Mouse (Mus musculus): ENCODE data around the gene Ptpn1. TPM values are rescaled to one million over a fixed set of nuclear protein-coding genes. Genes with fewer than 3 reads are reported as not detected.
A peak's percentile ranks its signal among the peaks of the same experiment; 100 is the strongest.

The Ptpn1 gene
- polyA plus RNA-seq, 1 experiment: 64.6 TPM

DNA sequence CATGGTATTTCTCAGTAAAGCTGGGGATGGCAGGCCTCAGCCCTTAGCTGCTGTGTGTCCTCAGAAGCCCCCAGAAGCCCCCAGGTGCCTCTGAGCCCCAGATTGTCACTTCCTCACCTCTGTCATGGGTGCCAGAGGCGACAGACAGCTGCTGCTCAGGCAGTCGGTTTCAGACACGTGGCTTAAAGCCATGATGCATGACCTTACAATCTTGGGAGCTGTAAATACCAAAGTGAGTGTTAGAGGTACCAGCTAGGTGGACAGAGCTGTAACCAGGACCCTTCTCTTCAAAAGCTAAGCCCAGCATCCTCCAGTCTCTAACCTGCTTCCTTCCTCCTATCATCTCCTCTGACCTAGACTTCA, 21.7 kb upstream of the Ptpn1 start:
- no peak for TF ChIP-seq CTCF (IDR thresholded peaks at IDR 0.05; ENCODE audit: control insufficient read depth, insufficient read depth, insufficient read length)
- TF ChIP-seq MAX (IDR thresholded peaks at IDR 0.05): no peak
- TF ChIP-seq MYOG (IDR thresholded peaks at IDR 0.05; ENCODE audit: control insufficient read depth, extremely low read depth, insufficient read length): no peak
- no peak for TF ChIP-seq CEBPB (IDR thresholded peaks at IDR 0.05; ENCODE audit: low read depth)
- H3K36me3 ChIP-seq (ENCODE audit: control insufficient read depth, insufficient read depth): no peaks in the 10 kb centered on the region
- H3ac ChIP-seq (ENCODE audit: control insufficient read depth, insufficient read length, low read depth): no peak overlapping the region
- H3K79me3 ChIP-seq (ENCODE audit: low read depth): no peaks in the 10 kb centered on the region
- H3K27me3 ChIP-seq (ENCODE audit: control insufficient read depth, insufficient read depth, insufficient read length): no peaks in the 10 kb centered on the region
- H3K4me3 ChIP-seq (ENCODE audit: insufficient read depth, poor library complexity, severe bottlenecking): no peak overlapping the region
- no peaks in the 10 kb centered on the region for H3K79me2 ChIP-seq (ENCODE audit: control insufficient read depth, insufficient read depth)

DNA sequence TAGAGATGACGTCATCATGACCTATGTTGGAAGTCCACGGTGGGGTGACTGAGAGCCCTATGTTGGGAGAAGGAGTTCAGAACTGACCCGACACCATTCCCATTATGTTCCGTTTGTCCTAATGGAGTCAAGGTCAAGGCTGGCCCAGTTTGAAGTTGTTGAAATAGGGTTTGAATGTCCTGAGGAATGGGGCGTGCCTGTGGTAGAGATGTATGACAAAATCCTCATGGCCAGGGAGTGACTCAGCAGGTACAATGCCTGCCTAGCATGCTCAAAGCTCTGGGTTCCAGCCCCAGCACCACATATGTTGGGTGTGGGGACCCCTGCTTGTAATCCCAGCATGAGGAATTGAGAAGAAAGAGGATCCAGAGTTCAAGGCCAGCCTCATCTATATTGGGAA, 20.3 kb upstream of the Ptpn1 start:
- H3K79me2 ChIP-seq (ENCODE audit: control insufficient read depth, insufficient read depth): no peaks in the 10 kb centered on the region

GRCm38 (mm10) chr2:167919081-167919480, 12.8 kb upstream of the Ptpn1 start:
- Histone ChIP-seq H3K4me3 (ENCODE audit: insufficient read depth, poor library complexity, severe bottlenecking) (no peak overlapping the region), H3K79me2 (ENCODE audit: control insufficient read depth, insufficient read depth) (no peaks in the 10 kb centered on the region), H3K36me3 (ENCODE audit: control insufficient read depth, insufficient read depth) (no peaks in the 10 kb centered on the region), H3K27me3 (ENCODE audit: control insufficient read depth, insufficient read depth, insufficient read length) (no peaks in the 10 kb centered on the region), H3K79me3 (ENCODE audit: low read depth) (no peaks in the 10 kb centered on the region), H3ac (ENCODE audit: control insufficient read depth, insufficient read length, low read depth) (no peak overlapping the region)
- TF ChIP-seq MYOG (IDR thresholded peaks at IDR 0.05; ENCODE audit: control insufficient read depth, extremely low read depth, insufficient read length): no peak
- TF ChIP-seq USF1 (IDR thresholded peaks at IDR 0.05; ENCODE audit: low read depth): peak; percentile 29

More for the DNA sequence above, 20.3 kb upstream of the Ptpn1 start:
- Histone ChIP-seq H3K36me3 (ENCODE audit: control insufficient read depth, insufficient read depth) (no peaks in the 10 kb centered on the region), H3ac (ENCODE audit: control insufficient read depth, insufficient read length, low read depth) (no peak overlapping the region), H3K4me3 (ENCODE audit: insufficient read depth, poor library complexity, severe bottlenecking) (no peak overlapping the region), H3K27me3 (ENCODE audit: control insufficient read depth, insufficient read depth, insufficient read length) (no peaks in the 10 kb centered on the region), H3K79me3 (ENCODE audit: low read depth) (no peaks in the 10 kb centered on the region)
- TF ChIP-seq CEBPB (IDR thresholded peaks at IDR 0.05; ENCODE audit: low read depth) (no peak), CTCF (IDR thresholded peaks at IDR 0.05; ENCODE audit: control insufficient read depth, insufficient read depth, insufficient read length) (no peak), MYOD1 (IDR thresholded peaks at IDR 0.05; ENCODE audit: control insufficient read depth, insufficient read length, low read depth) (no peak), FOSL1 (IDR thresholded peaks at IDR 0.05; ENCODE audit: insufficient read depth, low read length, poor library complexity, severe bottlenecking) (no peak), MYOG (IDR thresholded peaks at IDR 0.05; ENCODE audit: control insufficient read depth, extremely low read depth, insufficient read length) (no peak), USF1 (IDR thresholded peaks at IDR 0.05; ENCODE audit: low read depth) (no peak), MAX (IDR thresholded peaks at IDR 0.05) (no peak)

DNA sequence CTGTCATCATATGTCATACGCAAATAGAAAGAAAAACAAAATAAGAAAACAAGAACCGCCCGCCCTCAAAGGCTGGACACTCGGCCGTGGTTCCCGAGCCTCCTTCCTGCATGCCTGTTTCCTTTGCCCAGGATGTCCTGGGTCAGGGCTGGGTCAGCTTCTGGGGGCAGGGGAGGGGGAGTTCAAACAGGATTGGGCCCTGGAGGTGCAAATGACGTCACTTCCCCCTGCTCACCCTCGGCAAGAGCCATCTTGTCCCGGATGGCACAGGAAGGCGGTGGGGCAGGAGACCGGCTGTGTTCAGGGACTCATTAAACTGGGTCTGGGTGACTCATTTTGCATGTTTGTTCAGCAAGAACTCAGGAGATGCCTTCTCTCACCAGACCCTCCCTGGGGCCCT, 11.8 kb upstream of the Ptpn1 start:
- H3K79me3 ChIP-seq (ENCODE audit: low read depth): no peaks in the 10 kb centered on the region
- H3K4me3 ChIP-seq (ENCODE audit: insufficient read depth, poor library complexity, severe bottlenecking): no peak overlapping the region
- no peak overlapping the region for H3ac ChIP-seq (ENCODE audit: control insufficient read depth, insufficient read length, low read depth)
- no peaks in the 10 kb centered on the region for H3K36me3 ChIP-seq (ENCODE audit: control insufficient read depth, insufficient read depth)
- H3K79me2 ChIP-seq (ENCODE audit: control insufficient read depth, insufficient read depth): no peaks in the 10 kb centered on the region
- no peak for TF ChIP-seq MYOG (IDR thresholded peaks at IDR 0.05; ENCODE audit: control insufficient read depth, extremely low read depth, insufficient read length)
- TF ChIP-seq MYOD1 (IDR thresholded peaks at IDR 0.05; ENCODE audit: control insufficient read depth, insufficient read length, low read depth): no peak
- TF ChIP-seq MAX (IDR thresholded peaks at IDR 0.05): no peak
- no peak for TF ChIP-seq USF1 (IDR thresholded peaks at IDR 0.05; ENCODE audit: low read depth)
- TF ChIP-seq CEBPB (IDR thresholded peaks at IDR 0.05; ENCODE audit: low read depth): no peak
- no peak for TF ChIP-seq FOSL1 (IDR thresholded peaks at IDR 0.05; ENCODE audit: insufficient read depth, low read length, poor library complexity, severe bottlenecking)
- TF ChIP-seq CTCF (IDR thresholded peaks at IDR 0.05; ENCODE audit: control insufficient read depth, insufficient read depth, insufficient read length): no peak
- no peaks in the 10 kb centered on the region for H3K27me3 ChIP-seq (ENCODE audit: control insufficient read depth, insufficient read depth, insufficient read length)

DNA sequence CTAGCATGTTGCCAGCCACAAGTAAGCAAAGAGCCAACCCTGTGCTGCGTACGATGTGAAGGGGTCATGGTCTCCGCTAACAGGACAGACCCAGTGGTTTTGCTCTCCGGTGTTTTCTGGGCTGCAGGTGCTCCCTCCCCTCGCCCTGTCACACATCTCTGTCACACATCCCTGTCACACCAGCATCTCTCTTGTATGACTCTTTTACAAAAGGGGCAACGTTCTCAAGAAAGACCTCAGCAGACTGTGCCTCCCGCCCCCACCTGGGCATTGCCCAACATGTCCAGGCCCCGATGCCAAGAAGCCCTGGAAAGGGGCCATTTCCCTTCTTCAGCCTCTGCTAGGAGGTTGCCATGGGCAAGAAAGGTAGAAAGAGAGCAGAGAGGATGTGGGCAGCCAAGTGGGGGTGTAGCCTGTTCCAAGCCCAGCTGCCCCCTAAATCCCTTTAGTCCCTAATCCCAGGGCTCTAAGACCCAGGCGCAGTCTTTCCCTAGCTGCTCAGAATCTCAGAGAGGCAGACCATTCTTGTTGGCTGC, 10.8 kb upstream of the Ptpn1 start:
- H3K79me2 ChIP-seq (ENCODE audit: control insufficient read depth, insufficient read depth): no peaks in the 10 kb centered on the region
- no peaks in the 10 kb centered on the region for H3K79me3 ChIP-seq (ENCODE audit: low read depth)
- no peaks in the 10 kb centered on the region for H3K27me3 ChIP-seq (ENCODE audit: control insufficient read depth, insufficient read depth, insufficient read length)
- no peak overlapping the region for H3ac ChIP-seq (ENCODE audit: control insufficient read depth, insufficient read length, low read depth)
- no peaks in the 10 kb centered on the region for H3K36me3 ChIP-seq (ENCODE audit: control insufficient read depth, insufficient read depth)
- no peak overlapping the region for H3K4me3 ChIP-seq (ENCODE audit: insufficient read depth, poor library complexity, severe bottlenecking)
- TF ChIP-seq MAX (IDR thresholded peaks at IDR 0.05): no peak
- TF ChIP-seq MYOG (IDR thresholded peaks at IDR 0.05; ENCODE audit: control insufficient read depth, extremely low read depth, insufficient read length): no peak
- TF ChIP-seq USF1 (IDR thresholded peaks at IDR 0.05; ENCODE audit: low read depth): no peak
- no peak for TF ChIP-seq MYOD1 (IDR thresholded peaks at IDR 0.05; ENCODE audit: control insufficient read depth, insufficient read length, low read depth)
- no peak for TF ChIP-seq CEBPB (IDR thresholded peaks at IDR 0.05; ENCODE audit: low read depth)
- TF ChIP-seq CTCF (IDR thresholded peaks at IDR 0.05; ENCODE audit: control insufficient read depth, insufficient read depth, insufficient read length): no peak
- no peak for TF ChIP-seq FOSL1 (IDR thresholded peaks at IDR 0.05; ENCODE audit: insufficient read depth, low read length, poor library complexity, severe bottlenecking)

DNA sequence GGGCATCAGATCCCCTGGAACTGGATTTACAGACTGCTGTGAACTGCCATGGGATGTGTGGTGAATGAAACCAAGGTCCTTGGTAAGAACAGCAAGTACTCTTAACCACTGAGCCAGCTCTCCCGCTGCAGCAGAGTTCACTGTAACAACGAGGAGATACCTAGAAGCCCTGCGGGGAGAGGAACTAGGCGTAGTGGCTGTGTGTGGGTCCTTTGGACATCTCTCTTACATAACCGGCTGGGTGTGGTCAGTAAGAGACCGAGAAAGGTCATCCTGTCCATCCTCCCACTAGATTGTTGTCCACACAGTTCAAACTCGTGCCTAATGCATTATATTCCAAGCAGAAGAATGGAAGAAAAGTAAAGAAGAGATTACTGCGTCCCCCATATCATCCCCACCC, 10.0 kb upstream of the Ptpn1 start:
- Histone ChIP-seq H3K79me3 (ENCODE audit: low read depth) (no peaks in the 10 kb centered on the region), H3K36me3 (ENCODE audit: control insufficient read depth, insufficient read depth) (no peaks in the 10 kb centered on the region), H3K79me2 (ENCODE audit: control insufficient read depth, insufficient read depth) (no peaks in the 10 kb centered on the region), H3K27me3 (ENCODE audit: control insufficient read depth, insufficient read depth, insufficient read length) (no peaks in the 10 kb centered on the region), H3K4me3 (ENCODE audit: insufficient read depth, poor library complexity, severe bottlenecking) (no peak overlapping the region), H3ac (ENCODE audit: control insufficient read depth, insufficient read length, low read depth) (no peak overlapping the region)
- TF ChIP-seq USF1 (IDR thresholded peaks at IDR 0.05; ENCODE audit: low read depth): no peak
- no peak for TF ChIP-seq MAX (IDR thresholded peaks at IDR 0.05)
- no peak for TF ChIP-seq CTCF (IDR thresholded peaks at IDR 0.05; ENCODE audit: control insufficient read depth, insufficient read depth, insufficient read length)
- no peak for TF ChIP-seq CEBPB (IDR thresholded peaks at IDR 0.05; ENCODE audit: low read depth)
- TF ChIP-seq MYOD1 (IDR thresholded peaks at IDR 0.05; ENCODE audit: control insufficient read depth, insufficient read length, low read depth): no peak
- TF ChIP-seq FOSL1 (IDR thresholded peaks at IDR 0.05; ENCODE audit: insufficient read depth, low read length, poor library complexity, severe bottlenecking): no peak
- no peak for TF ChIP-seq MYOG (IDR thresholded peaks at IDR 0.05; ENCODE audit: control insufficient read depth, extremely low read depth, insufficient read length)
